Mouse (Mus musculus) layer of hippocampus, adult 18-20 months (tissue): Measurements from ENCODE around the gene Trim12a. TPM values are rescaled to one million over a fixed set of nuclear protein-coding genes. Genes with fewer than 3 reads are reported as not detected.
"Not testable (repeated sequence)": the region's sequence is repeated elsewhere in the genome, so short reads cannot be mapped to it uniquely, and the experiment has no call there.

ENCODE experiments used
- DNase-seq, 2 experiments: peaks; one replicate each; pipeline ENCODE4 v3.0.0; 2022; ENCODE audit warnings: low spot score in 2 of 2
- long read RNA-seq: library from polyadenylated mRNA; stranded (forward); transcript quantifications from one replicate; pipeline ENCODE4 v2.0.0, GENCODE M21; 2021
- total RNA-seq, 2 experiments: library from RNA; stranded (reverse); gene quantifications; 2 replicates each; pipeline ENCODE4 v1.2.3; 2021

Trim12a gene
- 1 to 10 TPM; 2.8 to 3.2 TPM for total RNA-seq
- long read RNA-seq, partial matches to known transcripts = 0 of 2 reads
- long read RNA-seq, other reads (novel, unspliced or antisense) = 2 of 2 reads

DNA sequence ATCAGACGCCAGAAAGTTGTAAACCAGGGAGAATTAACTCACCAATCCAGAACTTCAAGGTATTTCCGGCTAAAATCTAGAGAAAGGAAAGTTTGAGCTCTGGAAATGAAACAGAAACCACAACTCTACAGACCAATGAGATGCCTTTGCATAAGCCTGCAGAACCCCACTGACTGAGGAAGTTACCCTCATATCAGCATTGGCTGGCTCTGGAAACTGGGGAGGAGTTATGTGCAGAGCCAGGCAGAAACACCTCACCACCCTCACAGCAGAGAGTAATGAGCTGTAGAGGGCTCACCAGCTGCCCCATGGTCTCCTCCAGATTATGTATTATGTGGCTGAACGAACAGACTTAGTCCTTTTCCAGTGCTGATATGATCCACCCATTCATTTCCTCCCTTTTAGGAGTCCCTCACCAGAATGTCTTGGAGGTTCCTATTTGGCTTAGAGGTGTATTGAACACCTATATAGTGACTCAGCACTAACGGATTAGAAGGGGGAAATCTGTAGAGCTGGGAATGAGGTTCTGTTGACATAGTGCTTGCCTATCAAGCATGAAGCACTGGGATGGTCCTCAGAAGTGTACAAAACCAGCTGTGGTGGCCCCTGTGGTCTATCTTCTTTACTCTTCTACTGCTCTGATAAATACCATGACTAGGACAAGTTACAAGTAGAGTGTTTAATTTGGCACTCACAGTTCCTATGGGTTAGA, at the start of gene Trim12a:
Gene Trim12a, minus strand, starts transcription at position 98 of the 712 bp plus-strand sequence.
- DNase-seq = not testable (repeated sequence)

DNA sequence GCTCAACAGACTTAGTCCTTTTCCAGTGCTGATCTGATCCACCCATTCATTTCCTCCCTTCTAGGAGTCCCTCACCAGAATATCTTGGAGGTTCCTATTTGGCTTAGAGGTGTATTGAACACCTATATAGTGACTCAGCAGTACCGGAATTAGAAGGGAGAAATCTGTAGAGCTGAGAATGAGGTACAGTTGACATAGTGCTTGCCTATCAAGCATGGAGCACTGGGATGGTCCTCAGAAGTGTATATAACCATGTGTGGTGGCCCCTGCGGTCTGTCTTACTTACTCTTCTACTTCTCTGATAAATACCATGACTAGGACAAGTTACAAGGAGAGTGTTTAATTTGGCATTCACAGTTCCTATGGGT, 38.3 kb upstream of the Trim12a start:
- DNase-seq = no peak

DNA sequence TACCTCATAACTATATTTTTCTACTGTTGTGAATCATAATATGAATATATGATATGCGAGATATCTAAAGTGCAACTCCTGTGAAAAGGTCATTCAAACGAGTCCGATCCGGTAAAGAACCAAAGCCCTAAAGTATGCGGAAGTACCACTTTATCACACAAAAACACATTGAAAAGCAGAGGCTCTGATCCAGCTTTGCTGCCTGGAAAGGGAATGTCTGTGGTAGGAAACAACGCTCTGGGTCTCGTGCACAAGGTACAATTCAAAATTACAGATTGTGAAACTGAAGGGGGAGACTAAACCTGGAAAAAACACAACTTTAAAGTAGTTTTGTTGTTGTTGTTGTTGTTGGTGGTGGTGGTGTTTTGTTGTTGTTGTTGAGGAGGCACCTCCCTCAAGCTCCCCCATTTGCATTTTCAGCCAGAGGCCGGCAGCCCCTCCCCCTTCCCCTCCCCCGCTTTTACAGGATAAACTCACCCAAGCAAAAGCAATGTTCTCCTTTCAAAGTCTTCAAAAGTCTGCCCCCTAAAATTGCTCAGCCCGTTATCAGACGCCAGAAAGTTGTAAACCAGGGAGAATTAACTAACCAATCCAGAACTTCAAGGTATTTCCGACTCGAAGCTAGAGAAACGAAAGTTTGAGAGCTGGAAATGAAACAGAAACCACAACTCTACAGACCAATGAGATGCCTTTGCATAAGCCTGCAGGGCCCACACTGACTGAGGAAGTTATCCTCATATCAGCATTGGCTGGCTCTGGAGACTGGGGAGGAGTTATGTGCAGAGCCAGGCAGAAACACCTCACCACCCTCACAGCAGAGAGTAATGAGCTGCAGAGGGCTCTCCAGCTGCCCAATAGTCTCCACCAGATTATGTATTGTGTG, 37.7 kb upstream of the Trim12a start, which contains the start of gene Trim12c:
Gene Trim12c, minus strand, starts transcription at position 646 of the 883 bp plus-strand sequence.
- DNase-seq = peak in 1 of 2 experiments; percentile 1

DNA sequence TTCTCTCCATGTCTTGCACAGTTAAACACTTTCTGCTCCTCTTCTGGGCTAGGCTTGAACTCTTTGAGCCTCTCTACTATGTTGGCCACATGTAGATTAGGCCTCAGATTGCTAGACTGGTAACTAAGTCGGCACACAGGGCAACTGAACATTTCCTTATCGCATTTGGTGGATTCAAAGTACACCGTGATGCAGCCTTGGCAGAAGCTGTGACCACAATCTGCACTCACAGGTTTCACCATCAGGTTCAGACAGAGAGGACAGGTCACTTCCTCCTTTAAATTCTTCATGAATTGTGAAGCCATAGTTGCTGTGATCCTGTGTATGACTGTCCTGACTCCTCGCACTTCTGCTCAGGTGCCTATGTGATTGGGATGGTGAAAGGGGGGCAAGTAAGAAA, 32.8 kb upstream of the Trim12a start:
- DNase-seq = not testable (repeated sequence)

DNA sequence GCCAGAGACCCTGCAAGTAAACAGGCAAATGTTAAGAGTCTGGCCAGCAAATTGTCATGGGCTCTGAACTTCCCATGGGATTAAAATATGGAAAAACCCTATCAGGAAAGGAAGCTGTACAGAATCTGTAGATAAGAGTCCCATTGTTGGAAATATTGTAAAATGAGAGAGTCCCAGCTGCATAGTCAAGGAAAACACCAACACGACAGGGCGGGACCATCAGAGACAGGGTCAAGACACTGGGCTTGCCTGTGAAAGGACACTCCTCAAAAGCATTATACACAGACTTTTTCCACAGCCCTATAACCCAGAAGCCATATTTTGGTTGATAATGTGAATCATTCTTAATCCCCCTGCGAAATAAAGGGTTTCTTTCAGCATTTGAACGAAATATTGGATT, 25.5 kb upstream of the Trim12a start:
- not testable (repeated sequence) for DNase-seq

DNA sequence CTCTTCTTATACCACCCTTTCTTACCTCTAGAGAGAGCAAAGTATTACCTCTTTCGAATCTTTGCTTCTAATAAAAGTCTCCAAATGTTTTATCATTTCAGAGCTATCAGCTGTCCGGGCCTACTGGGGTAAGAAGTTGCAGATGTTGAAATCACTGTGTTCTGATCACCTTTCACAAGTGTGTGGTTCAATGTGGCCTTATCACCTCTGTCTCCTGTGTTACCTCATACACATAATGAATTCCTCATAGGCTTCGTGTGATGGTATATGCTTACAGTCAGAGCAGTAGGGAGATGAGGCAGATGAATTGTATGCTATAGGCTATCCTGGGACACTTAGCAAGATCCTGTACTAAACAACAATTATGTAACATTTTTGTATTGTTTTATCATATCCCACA, 20.3 kb upstream of the Trim12a start:
- not testable (repeated sequence) for DNase-seq

DNA sequence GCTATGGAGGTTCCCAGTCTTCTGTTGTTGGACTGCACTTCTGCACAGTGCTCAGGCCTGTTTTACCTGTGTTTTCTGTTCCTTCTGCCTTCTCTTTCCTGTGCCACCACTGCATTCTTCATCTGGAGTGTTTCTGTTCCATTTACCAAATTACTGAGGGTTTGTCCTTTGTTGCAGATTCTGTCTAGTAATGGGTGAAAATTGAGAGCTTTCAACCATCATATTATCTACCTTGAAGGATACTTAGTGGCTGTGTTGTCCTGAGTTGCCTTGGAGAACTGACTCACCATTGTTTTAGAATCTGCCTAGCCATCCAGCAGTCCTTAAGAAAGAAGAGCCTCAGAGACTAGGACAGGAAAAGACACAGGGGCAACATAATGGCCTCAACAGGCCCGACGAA, 13.9 kb upstream of the Trim12a start, which contains the start of gene Trim34b:
Gene Trim34b, plus strand, starts transcription at position 301 of the 400 bp plus-strand sequence.
- DNase-seq = not testable (repeated sequence)

DNA sequence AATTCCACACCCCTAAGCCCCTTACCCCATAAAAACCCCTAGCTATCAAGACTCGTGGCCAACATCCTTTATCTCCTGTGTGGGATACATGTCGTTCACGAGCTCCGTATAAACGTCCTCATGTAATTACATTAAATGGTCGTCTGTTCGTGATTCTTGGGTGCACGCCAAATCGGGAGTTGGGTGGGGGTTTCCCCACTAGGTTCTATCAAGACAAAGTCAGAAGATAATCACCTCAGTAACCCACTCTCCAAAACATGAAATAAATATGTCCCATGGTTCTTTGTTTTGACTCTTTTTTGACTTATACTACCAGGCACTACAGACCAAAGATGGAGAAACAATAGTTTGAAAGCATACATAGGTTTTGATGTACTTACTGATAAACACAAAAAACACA, 6.8 kb upstream of the Trim12a start:
- DNase-seq = no peak

DNA sequence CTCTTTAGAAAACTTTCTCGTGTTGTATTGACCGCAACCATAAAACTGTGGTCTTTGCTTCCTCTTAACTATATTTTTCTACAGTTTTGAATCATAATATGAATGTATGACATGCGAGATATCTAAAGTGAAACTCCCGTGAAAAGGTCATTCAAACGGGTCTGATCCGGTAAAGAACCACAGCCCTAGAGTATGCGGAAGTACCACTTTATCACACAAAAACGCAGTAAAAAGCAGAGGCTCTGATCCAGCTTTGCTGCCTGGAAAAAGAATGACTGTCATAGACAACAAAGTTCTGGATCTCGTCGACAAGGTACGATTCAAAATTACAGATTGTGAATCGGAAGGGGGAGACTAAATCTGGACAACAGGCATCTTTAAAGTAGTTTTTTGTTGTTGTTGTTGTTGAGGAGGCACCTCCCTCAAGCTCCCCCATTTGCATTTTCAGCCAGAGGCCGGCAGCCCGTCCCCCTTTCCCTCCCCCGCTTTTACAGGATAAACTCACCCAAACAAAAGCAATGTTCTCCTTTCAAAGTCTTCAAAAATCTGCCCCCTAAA, 391 bp downstream of the Trim12a start:
- DNase-seq = no peak

DNA sequence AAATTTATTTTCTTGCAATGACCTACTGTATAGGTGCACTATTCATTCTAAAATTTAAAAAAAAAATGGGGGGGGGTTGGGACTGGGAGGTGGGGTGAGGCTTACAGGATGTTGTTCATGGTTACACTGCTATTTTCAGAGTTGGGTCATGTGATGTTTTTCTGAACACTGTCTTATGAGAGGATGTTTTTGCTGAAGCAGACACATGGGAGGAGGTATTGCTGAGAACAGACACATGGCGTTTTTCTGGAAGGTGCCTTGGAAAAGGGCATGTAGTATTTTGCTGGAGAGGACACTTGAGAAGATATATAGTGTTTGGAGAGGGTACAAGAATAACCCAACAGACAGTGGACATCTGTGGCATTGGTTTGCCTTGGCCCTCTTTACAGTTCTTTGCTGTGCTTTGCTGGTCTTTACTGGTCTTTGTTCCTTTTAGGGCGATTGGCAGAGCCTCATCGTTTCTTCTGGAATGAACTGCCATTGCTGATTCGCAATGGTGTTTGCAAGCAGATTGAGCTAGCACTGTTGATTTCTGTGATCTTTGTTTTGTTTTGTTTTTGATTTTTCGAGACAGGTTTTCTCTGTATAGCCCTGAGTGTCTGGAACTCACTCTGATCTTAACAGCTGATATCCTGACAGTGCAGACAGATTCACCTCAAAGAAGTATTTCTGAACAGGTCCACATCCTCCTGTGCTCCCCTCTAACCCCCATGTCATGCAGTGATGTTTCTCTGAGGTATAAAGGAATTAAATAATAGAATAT, 23.4 kb downstream of the Trim12a start:
- no peak for DNase-seq

DNA sequence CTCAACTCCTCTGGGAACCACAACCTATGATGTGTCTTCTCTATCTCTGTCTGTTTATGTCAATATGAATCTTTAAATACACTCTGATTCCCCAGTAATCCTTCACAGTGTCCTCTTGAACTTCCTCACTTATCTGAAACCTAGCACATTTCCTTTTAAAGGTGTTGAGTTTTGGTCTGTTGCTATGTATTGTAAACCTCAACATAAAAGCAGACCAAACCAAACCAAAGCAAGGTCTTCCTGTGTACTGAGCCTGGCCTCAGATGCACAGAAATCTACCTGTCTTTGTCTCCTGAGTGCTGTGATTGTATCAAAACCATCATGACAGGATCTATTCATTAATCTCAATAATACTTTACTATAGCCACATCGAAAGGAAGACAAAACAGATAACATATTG, 24.6 kb downstream of the Trim12a start:
- DNase-seq = no peak

DNA sequence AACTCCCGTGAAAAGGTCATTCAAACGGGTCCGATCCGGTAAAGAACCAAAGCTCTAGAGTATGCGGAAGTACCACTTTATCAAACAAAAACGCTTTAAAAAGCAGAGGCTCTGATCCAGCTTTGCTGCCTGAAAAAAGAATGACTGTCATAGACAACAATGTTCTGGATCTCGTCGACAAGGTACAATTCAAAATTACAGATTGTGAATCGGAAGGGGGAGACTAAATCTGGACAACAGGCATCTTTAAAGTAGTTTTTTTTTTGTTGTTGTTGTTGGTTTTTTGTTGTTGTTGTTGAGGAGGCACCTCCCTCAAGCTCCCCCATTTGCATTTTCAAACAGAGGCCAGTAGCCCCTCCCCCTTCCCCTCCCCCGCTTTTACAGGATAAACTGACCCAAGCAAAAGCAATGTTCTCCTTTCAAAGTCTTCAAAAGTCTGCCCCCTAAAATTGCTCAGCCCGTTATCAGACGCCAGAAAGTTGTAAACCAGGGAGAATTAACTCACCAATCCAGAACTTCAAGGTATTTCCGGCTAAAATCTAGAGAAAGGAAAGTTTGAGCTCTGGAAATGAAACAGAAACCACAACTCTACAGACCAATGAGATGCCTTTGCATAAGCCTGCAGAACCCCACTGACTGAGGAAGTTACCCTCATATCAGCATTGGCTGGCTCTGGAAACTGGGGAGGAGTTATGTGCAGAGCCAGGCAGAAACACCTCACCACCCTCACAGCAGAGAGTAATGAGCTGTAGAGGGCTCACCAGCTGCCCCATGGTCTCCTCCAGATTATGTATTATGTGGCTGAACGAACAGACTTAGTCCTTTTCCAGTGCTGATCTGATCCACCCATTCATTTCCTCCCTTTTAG, 27.5 kb downstream of the Trim12a start, which contains the start of gene Trim5:
Gene Trim5, minus strand, starts transcription at position 519 of the 868 bp plus-strand sequence.
- not testable (repeated sequence) for DNase-seq

DNA sequence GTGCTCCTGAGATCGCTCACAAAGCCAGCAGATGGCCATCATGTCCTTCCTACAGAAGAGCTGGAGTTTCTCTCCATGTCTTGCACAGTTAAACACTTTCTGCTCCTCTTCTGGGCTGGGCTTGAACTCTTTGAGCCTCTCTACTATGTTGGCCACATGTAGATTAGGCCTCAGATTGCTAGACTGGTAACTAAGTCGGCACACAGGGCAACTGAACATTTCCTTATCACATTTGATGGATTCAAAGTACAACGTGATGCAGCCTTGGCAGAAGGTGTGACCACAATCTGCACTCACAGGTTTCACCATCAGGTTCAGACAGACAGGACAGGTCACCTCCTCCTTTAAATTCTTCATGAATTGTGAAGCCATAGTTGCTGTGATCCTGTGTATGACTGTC, 35.9 kb downstream of the Trim12a start:
- not testable (repeated sequence) for DNase-seq

DNA sequence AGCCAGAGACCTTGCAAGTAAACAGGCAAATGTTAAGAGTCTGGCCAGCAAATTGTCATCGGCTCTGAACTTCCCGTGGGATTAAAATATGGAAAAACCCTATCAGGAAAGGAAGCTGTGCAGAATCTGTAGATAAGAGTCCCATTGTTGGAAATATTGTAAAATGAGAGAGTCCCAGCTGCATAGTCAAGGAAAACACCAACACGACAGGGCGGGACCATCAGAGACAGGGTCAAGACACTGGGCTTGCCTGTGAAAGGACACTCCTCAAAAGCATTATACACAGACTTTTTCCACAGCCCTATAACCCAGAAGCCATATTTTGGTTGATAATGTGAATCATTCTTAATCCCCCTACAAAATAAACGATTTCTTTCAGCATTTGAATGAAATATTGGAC, 49.9 kb downstream of the Trim12a start:
- not testable (repeated sequence) for DNase-seq

DNA sequence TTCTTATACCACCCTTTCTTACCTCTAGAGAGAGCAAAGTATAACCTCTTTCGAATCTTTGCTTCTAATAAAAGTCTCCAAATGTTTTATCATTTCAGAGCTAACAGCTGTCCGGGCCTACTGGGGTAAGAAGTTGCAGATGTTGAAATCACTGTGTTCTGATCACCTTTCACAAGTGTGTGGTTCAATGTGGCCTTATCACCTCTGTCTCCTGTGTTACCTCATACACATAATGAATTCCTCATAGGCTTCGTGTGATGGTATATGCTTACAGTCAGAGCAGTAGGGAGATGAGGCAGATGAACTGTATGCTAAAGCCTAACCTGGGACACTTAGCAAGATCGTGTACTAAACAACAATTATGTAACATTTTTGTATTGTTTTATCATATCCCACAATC, 54.9 kb downstream of the Trim12a start:
- DNase-seq = not testable (repeated sequence)

Other genes starting within 250 kb of the Trim12a start
- not detected for gene Olfr644, start 243.6 kb downstream of the Trim12a start, total RNA-seq
- gene Olfr645, start 230.0 kb downstream of the Trim12a start, total RNA-seq = not detected
- not detected for gene Olfr646, start 210.6 kb downstream of the Trim12a start, total RNA-seq
- not detected for gene Ubqln5, start 185.6 kb downstream of the Trim12a start, total RNA-seq
- not detected for gene Olfr643, start 178.1 kb downstream of the Trim12a start, total RNA-seq
- not detected for gene Ubqln3, start 172.2 kb downstream of the Trim12a start, total RNA-seq
- gene Ubqlnl, start 164.9 kb downstream of the Trim12a start, total RNA-seq = not detected
- gene Olfm5, start 150.6 kb downstream of the Trim12a start, total RNA-seq = not detected
- under 1 TPM; 0.10 to 0.25 TPM for gene Olfr648, start 132.1 kb downstream of the Trim12a start, total RNA-seq
- not detected for gene Olfr649, start 119.5 kb downstream of the Trim12a start, total RNA-seq
- under 1 TPM in 1 of 2 experiments, not detected in 1; 0.22 TPM for gene Trim6, start 96.7 kb downstream of the Trim12a start, total RNA-seq
- 1 to 10 TPM; 1.6 to 1.7 TPM for gene Trim34a, start 71.0 kb downstream of the Trim12a start, total RNA-seq
- under 1 TPM; 0.42 to 0.63 TPM for gene Trim5, start 27.4 kb downstream of the Trim12a start, total RNA-seq
- under 1 TPM in 1 of 2 experiments, not detected in 1; 0.27 TPM for gene Trim34b, start 14.0 kb upstream of the Trim12a start, total RNA-seq
- 1 to 10 TPM; 1.4 to 1.6 TPM for gene Trim12c, start 37.9 kb upstream of the Trim12a start, total RNA-seq
- not detected for gene Trim30b, start 54.4 kb upstream of the Trim12a start, total RNA-seq
- gene Trim30c, start 85.4 kb upstream of the Trim12a start, total RNA-seq = not detected
- gene Trim30a, start 149.7 kb upstream of the Trim12a start, total RNA-seq = under 1 TPM; 0.84 to 0.92 TPM
- under 1 TPM; 0.81 to 0.97 TPM for gene Trim30d, start 192.4 kb upstream of the Trim12a start, total RNA-seq
- not detected for gene Olfr651, start 234.7 kb upstream of the Trim12a start, total RNA-seq
- not detected for gene Olfr652, start 245.4 kb upstream of the Trim12a start, total RNA-seq